Comparison of ENCODE assay signal across 8 mouse cellular contexts in genomic region chr14:55644261-55644888, GRCm38 (mm10). TPM values are rescaled to one million over a fixed set of nuclear protein-coding genes. Genes with fewer than 3 reads are reported as not detected.
DNase-seq lines count a peak whose midpoint lies in the region; ATAC-seq and TF ChIP-seq lines count a peak whose summit lies in the region.

No protein-coding gene starts in this region.

- intact Hi-C loops in left cerebral cortex, adult 2 months (cut with DNase I): no loop called here

- peaks cover 26% of the 10 kb centered on the region for H3K4me1 ChIP-seq in embryonic facial prominence, embryonic 10.5 days
- H3K4me1 ChIP-seq in hindbrain, embryonic 11.5 days (replicated peaks; ENCODE audit: control insufficient read depth, insufficient read depth, low read length): peaks cover 3% of the 10 kb centered on the region; the same call in 1 of the 2 replicates
- H3K4me1 ChIP-seq in liver, embryonic 13.5 days (replicated peaks): peaks cover 53% of the 10 kb centered on the region

- no peak for ATAC-seq in hindbrain, embryonic 11.5 days (ENCODE audit: low FRiP score)
- no peak for ATAC-seq in liver, embryonic 13.5 days (ENCODE audit: low read depth)

- H3K36me3 ChIP-seq in embryonic facial prominence, embryonic 10.5 days (replicated peaks): peaks cover 53% of the 10 kb centered on the region
- 0 out of 2 replicates have a peak, but pooled peaks cover 4% of the 10 kb centered on the region for H3K36me3 ChIP-seq in hindbrain, embryonic 11.5 days (ENCODE audit: control insufficient read depth, insufficient read depth, low read length)
- peaks cover 33% of the 10 kb centered on the region for H3K36me3 ChIP-seq in liver, embryonic 13.5 days
- peaks cover 4% of the 10 kb centered on the region; the same call in 1 of the 2 replicates for H3K36me3 ChIP-seq in splenic B cell, adult 2 months (ENCODE audit: control insufficient read depth, insufficient read depth, low read length, poor library complexity, severe bottlenecking)

- H3K4me2 ChIP-seq in hindbrain, embryonic 11.5 days (replicated peaks; ENCODE audit: low read depth, low read length): peak overlapping the region; percentile 82
- peak overlapping the region; percentile 88 for H3K4me2 ChIP-seq in liver, embryonic 13.5 days

- no peaks in the 10 kb centered on the region for H3K27me3 ChIP-seq in embryonic facial prominence, embryonic 10.5 days (replicated peaks; ENCODE audit: low read depth, poor library complexity, severe bottlenecking)
- H3K27me3 ChIP-seq in hindbrain, embryonic 11.5 days (ENCODE audit: control insufficient read depth, insufficient read depth, low read length): no peaks in the 10 kb centered on the region
- H3K27me3 ChIP-seq in liver, embryonic 13.5 days: no peaks in the 10 kb centered on the region
- H3K27me3 ChIP-seq in splenic B cell, adult 2 months (ENCODE audit: control insufficient read depth, insufficient read depth, low read length, poor library complexity, severe bottlenecking): no peaks in the 10 kb centered on the region

- no peak for DNase-seq in left cerebral cortex, adult 2 months (ENCODE audit: extremely low spot score in 1 of 2, low spot score in 2 of 2)
- no peak for DNase-seq in left cerebral cortex, adult 9 months (ENCODE audit: low spot score in 2 of 2)
- DNase-seq in embryonic facial prominence, embryonic 10.5 days (ENCODE audit: low spot score): no peak
- peak; percentile 21 for DNase-seq in hindbrain, embryonic 11.5 days (ENCODE audit: low spot score)
- no peak for DNase-seq in liver, embryonic 13.5 days
- DNase-seq in splenic B cell, adult 2 months (ENCODE audit: low read depth, low spot score): peak; percentile 23
- DNase-seq in urinary bladder, adult 2 months (ENCODE audit: low spot score): no peak
- DNase-seq in natural killer cell, adult 2 months (ENCODE audit: low spot score in 2 of 2): no peak

- no peak for TF ChIP-seq CTCF in left cerebral cortex, adult 2 months (IDR thresholded peaks at IDR 0.05)

- WGBS in embryonic facial prominence, embryonic 10.5 days: 28% methylated on average over 17 of the region's 17 CpGs
- WGBS in hindbrain, embryonic 11.5 days: 32% methylated on average over 17 of the region's 17 CpGs
- 23% methylated on average over 17 of the region's 17 CpGs for WGBS in liver, embryonic 13.5 days (ENCODE audit: insufficient replicate concordance)

- H3K9me3 ChIP-seq in embryonic facial prominence, embryonic 10.5 days: no peaks in the 10 kb centered on the region
- no peaks in the 10 kb centered on the region for H3K9me3 ChIP-seq in hindbrain, embryonic 11.5 days (ENCODE audit: control insufficient read depth, low read length)
- no peaks in the 10 kb centered on the region for H3K9me3 ChIP-seq in liver, embryonic 13.5 days (replicated peaks)

- H3K4me3 ChIP-seq in left cerebral cortex, adult 2 months: peak overlapping the region; percentile 91
- peak overlapping the region; percentile 86 for H3K4me3 ChIP-seq in embryonic facial prominence, embryonic 10.5 days
- peak overlapping the region; percentile 95 for H3K4me3 ChIP-seq in hindbrain, embryonic 11.5 days (ENCODE audit: low read depth, low read length)
- H3K4me3 ChIP-seq in liver, embryonic 13.5 days (replicated peaks): peak overlapping the region; percentile 86

- H3K27ac ChIP-seq in left cerebral cortex, adult 2 months: no peak overlapping the region
- peak overlapping the region; percentile 99 for H3K27ac ChIP-seq in embryonic facial prominence, embryonic 10.5 days (replicated peaks)
- no peak overlapping the region for H3K27ac ChIP-seq in hindbrain, embryonic 11.5 days (ENCODE audit: low read depth, low read length)
- H3K27ac ChIP-seq in liver, embryonic 13.5 days: peak overlapping the region; percentile 90

- peak overlapping the region; percentile 94 for H3K9ac ChIP-seq in hindbrain, embryonic 11.5 days (ENCODE audit: low read depth, low read length)
- H3K9ac ChIP-seq in liver, embryonic 13.5 days: peak overlapping the region; percentile 97

RNA-seq across cellular contexts. Expression of gene Tm9sf1, which starts 0.8 kb away (rescaled TPM):
- total RNA-seq in left cerebral cortex, adult 2 months (2021): 10 to 100 TPM; 37.8 to 41.0 TPM
- 78.3 and 79.3 TPM in 2 replicates for polyA plus RNA-seq in embryonic facial prominence, embryonic 10.5 days (2016; fragmentation: Nextera tagmentation; extraction: Ambion mirVana)
- 60.2 and 61.9 TPM in 2 replicates for polyA plus RNA-seq in hindbrain, embryonic 11.5 days (2014; fragmentation: Nextera tagmentation; extraction: Ambion mirVana)
- polyA plus RNA-seq in liver, embryonic 13.5 days (2015; fragmentation: Nextera tagmentation; extraction: Ambion mirVana): 53.3 and 59.4 TPM in 2 replicates
- polyA plus RNA-seq in urinary bladder, adult 2 months (2012; rRNA removed): 46.6 and 47.0 TPM in 2 replicates

RNA-seq across cellular contexts. Expression of gene Tssk4, which starts 5.6 kb away (rescaled TPM):
- 1 to 10 TPM in 1 of 2 experiments, under 1 TPM in 1; 0.91 to 1.2 TPM for total RNA-seq in left cerebral cortex, adult 2 months (2021)
- 0.74 and 0.82 TPM in 2 replicates for polyA plus RNA-seq in embryonic facial prominence, embryonic 10.5 days (2016; fragmentation: Nextera tagmentation; extraction: Ambion mirVana)
- polyA plus RNA-seq in hindbrain, embryonic 11.5 days (2014; fragmentation: Nextera tagmentation; extraction: Ambion mirVana): 0.38 and 0.48 TPM in 2 replicates
- polyA plus RNA-seq in liver, embryonic 13.5 days (2015; fragmentation: Nextera tagmentation; extraction: Ambion mirVana): 0.16 and 0.27 TPM in 2 replicates
- polyA plus RNA-seq in urinary bladder, adult 2 months (2012; rRNA removed): 1.1 and 1.4 TPM in 2 replicates

RNA-seq across cellular contexts. Expression of gene Gm49378, which starts 6.7 kb away (rescaled TPM):
- total RNA-seq in left cerebral cortex, adult 2 months (2021): 1 to 10 TPM; 3.5 to 6.1 TPM
- 0.89 and 1.4 TPM in 2 replicates for polyA plus RNA-seq in embryonic facial prominence, embryonic 10.5 days (2016; fragmentation: Nextera tagmentation; extraction: Ambion mirVana)
- 1.7 and 4.0 TPM in 2 replicates for polyA plus RNA-seq in hindbrain, embryonic 11.5 days (2014; fragmentation: Nextera tagmentation; extraction: Ambion mirVana)
- 1.4 and 1.7 TPM in 2 replicates for polyA plus RNA-seq in liver, embryonic 13.5 days (2015; fragmentation: Nextera tagmentation; extraction: Ambion mirVana)
- 0.89 and 1.7 TPM in 2 replicates for polyA plus RNA-seq in urinary bladder, adult 2 months (2012; rRNA removed)

RNA-seq across cellular contexts. Expression of gene Ipo4, which starts 8.6 kb away (rescaled TPM):
- 100 to 1,000 TPM; 118 to 130 TPM for total RNA-seq in left cerebral cortex, adult 2 months (2021)
- polyA plus RNA-seq in embryonic facial prominence, embryonic 10.5 days (2016; fragmentation: Nextera tagmentation; extraction: Ambion mirVana): 118 and 126 TPM in 2 replicates
- polyA plus RNA-seq in hindbrain, embryonic 11.5 days (2014; fragmentation: Nextera tagmentation; extraction: Ambion mirVana): 71.2 and 73.1 TPM in 2 replicates
- polyA plus RNA-seq in liver, embryonic 13.5 days (2015; fragmentation: Nextera tagmentation; extraction: Ambion mirVana): 35.2 and 36.5 TPM in 2 replicates
- 79.9 and 83.8 TPM in 2 replicates for polyA plus RNA-seq in urinary bladder, adult 2 months (2012; rRNA removed)

RNA-seq across cellular contexts. Expression of gene Mdp1, which starts 15.9 kb away (rescaled TPM):
- 10 to 100 TPM; 40.6 to 41.6 TPM for total RNA-seq in left cerebral cortex, adult 2 months (2021)
- polyA plus RNA-seq in embryonic facial prominence, embryonic 10.5 days (2016; fragmentation: Nextera tagmentation; extraction: Ambion mirVana): 62.1 and 66.3 TPM in 2 replicates
- polyA plus RNA-seq in hindbrain, embryonic 11.5 days (2014; fragmentation: Nextera tagmentation; extraction: Ambion mirVana): 67.7 and 70.2 TPM in 2 replicates
- polyA plus RNA-seq in liver, embryonic 13.5 days (2015; fragmentation: Nextera tagmentation; extraction: Ambion mirVana): 23.1 and 24.2 TPM in 2 replicates
- 37.0 and 42.4 TPM in 2 replicates for polyA plus RNA-seq in urinary bladder, adult 2 months (2012; rRNA removed)

Comparison
In these comparisons a context has a peak if more than half of its experiments do, and no peak if none do; other contexts are left out.
1. DNase-seq: peak in hindbrain, embryonic 11.5 days (single experiment) and splenic B cell, adult 2 months (single experiment); none in left cerebral cortex, adult 2 months (0 of 2), left cerebral cortex, adult 9 months (0 of 2), embryonic facial prominence, embryonic 10.5 days (single experiment), liver, embryonic 13.5 days (single experiment), urinary bladder, adult 2 months (single experiment) and natural killer cell, adult 2 months (0 of 2).
2. H3K27ac ChIP-seq: peak in embryonic facial prominence, embryonic 10.5 days (single experiment) and liver, embryonic 13.5 days (single experiment); none in left cerebral cortex, adult 2 months (single experiment) and hindbrain, embryonic 11.5 days (single experiment).
3. Peak in every context shown above with its lines, with median percentiles within 50 percentile points of each other: H3K4me3 ChIP-seq.